Mouse (Mus musculus): ENCODE results near the gene Clic3. TPM values are rescaled to one million over a fixed set of nuclear protein-coding genes. Genes with fewer than 3 reads are reported as not detected.
A peak's percentile ranks its signal among the peaks of the same experiment; 100 is the strongest.

Gene Clic3
- polyA plus RNA-seq, 1 experiment: 0.84 TPM

GRCm38 (mm10) chr2:25477967-25478675 lies 21.5 kb downstream of the Clic3 start:
- TF ChIP-seq POLR2A (IDR thresholded peaks at IDR 0.05; ENCODE audit: borderline replicate concordance, insufficient read depth, low read length) (peak; percentile 29; the same call in 1 of the 2 replicates), CTCF (IDR thresholded peaks at IDR 0.05; ENCODE audit: borderline replicate concordance, insufficient read depth, low read depth, low read length) (0 out of 2 replicates have a peak, but pooled peaks have one; percentile 13)
- no peak overlapping the region for H3K4me3 ChIP-seq (replicated peaks; ENCODE audit: insufficient read depth, low read depth, low read length)
- H3K27me3 ChIP-seq (ENCODE audit: control insufficient read depth, insufficient read depth, low read length): no peaks in the 10 kb centered on the region
- H3K4me1 ChIP-seq (ENCODE audit: control insufficient read depth, insufficient read depth, low read length): peaks cover 59% of the 10 kb centered on the region
- peak; percentile 95 to 98 for DNase-seq
- 8% methylated on average over 3 of the region's 3 CpGs for WGBS
- peak overlapping the region; percentile 98 for H3K27ac ChIP-seq (ENCODE audit: insufficient read depth, low read length)

GRCm38 (mm10) chr2:25479551-25480311 lies 23.1 kb downstream of the Clic3 start:
- H3K27ac ChIP-seq (ENCODE audit: insufficient read depth, low read length): no peak overlapping the region
- H3K27me3 ChIP-seq (ENCODE audit: control insufficient read depth, insufficient read depth, low read length): no peaks in the 10 kb centered on the region
- DNase-seq: no peak
- WGBS: 66% methylated on average over 10 of the region's 10 CpGs
- TF ChIP-seq CTCF (IDR thresholded peaks at IDR 0.05; ENCODE audit: borderline replicate concordance, insufficient read depth, low read depth, low read length) (no peak), POLR2A (IDR thresholded peaks at IDR 0.05; ENCODE audit: borderline replicate concordance, insufficient read depth, low read length) (no peak)
- H3K4me1 ChIP-seq (ENCODE audit: control insufficient read depth, insufficient read depth, low read length): peaks cover 61% of the 10 kb centered on the region
- no peak overlapping the region for H3K4me3 ChIP-seq (replicated peaks; ENCODE audit: insufficient read depth, low read depth, low read length)

GRCm38 (mm10) chr2:25480541-25480940 lies 23.9 kb downstream of the Clic3 start:
- Histone ChIP-seq H3K4me3 (replicated peaks; ENCODE audit: insufficient read depth, low read depth, low read length) (no peak overlapping the region), H3K4me1 (ENCODE audit: control insufficient read depth, insufficient read depth, low read length) (peaks cover 58% of the 10 kb centered on the region), H3K27me3 (ENCODE audit: control insufficient read depth, insufficient read depth, low read length) (no peaks in the 10 kb centered on the region), H3K27ac (ENCODE audit: insufficient read depth, low read length) (no peak overlapping the region)
- WGBS: 93% methylated on average over 1 of the region's 1 CpGs
- no peak for TF ChIP-seq CTCF (IDR thresholded peaks at IDR 0.05; ENCODE audit: borderline replicate concordance, insufficient read depth, low read depth, low read length)
- TF ChIP-seq POLR2A (IDR thresholded peaks at IDR 0.05; ENCODE audit: borderline replicate concordance, insufficient read depth, low read length): no peak
- DNase-seq: no peak

GRCm38 (mm10) chr2:25482969-25483368 lies 26.3 kb downstream of the Clic3 start:
- TF ChIP-seq POLR2A (IDR thresholded peaks at IDR 0.05; ENCODE audit: borderline replicate concordance, insufficient read depth, low read length): no peak
- peak; percentile 68 for TF ChIP-seq CTCF (IDR thresholded peaks at IDR 0.05; ENCODE audit: borderline replicate concordance, insufficient read depth, low read depth, low read length)
- Histone ChIP-seq H3K4me3 (replicated peaks; ENCODE audit: insufficient read depth, low read depth, low read length) (no peak overlapping the region), H3K27ac (ENCODE audit: insufficient read depth, low read length) (peak overlapping the region; percentile 36), H3K27me3 (ENCODE audit: control insufficient read depth, insufficient read depth, low read length) (no peaks in the 10 kb centered on the region), H3K4me1 (ENCODE audit: control insufficient read depth, insufficient read depth, low read length) (peaks cover 54% of the 10 kb centered on the region)
- 30% methylated on average over 7 of the region's 7 CpGs for WGBS
- peak; percentile 69 to 73 for DNase-seq

- H3K27ac ChIP-seq (ENCODE audit: insufficient read depth, low read length): peak overlapping the region; percentile 93
- peaks cover 62% of the 10 kb centered on the region for H3K4me1 ChIP-seq (ENCODE audit: control insufficient read depth, insufficient read depth, low read length)
- H3K27me3 ChIP-seq (ENCODE audit: control insufficient read depth, insufficient read depth, low read length): no peaks in the 10 kb centered on the region
- WGBS: 30% methylated on average over 11 of the region's 11 CpGs
- H3K4me3 ChIP-seq (replicated peaks; ENCODE audit: insufficient read depth, low read depth, low read length): no peak overlapping the region
- no peak for TF ChIP-seq CTCF (IDR thresholded peaks at IDR 0.05; ENCODE audit: borderline replicate concordance, insufficient read depth, low read depth, low read length)
- no peak for TF ChIP-seq POLR2A (IDR thresholded peaks at IDR 0.05; ENCODE audit: borderline replicate concordance, insufficient read depth, low read length)
- DNase-seq: peak; percentile 95 to 98
Measured at GRCm38 (mm10) chr2:25484901-25485647, 28.4 kb downstream of the Clic3 start.

GRCm38 (mm10) chr2:25487965-25488670 lies 31.5 kb downstream of the Clic3 start:
- no peak for DNase-seq
- no peak for TF ChIP-seq CTCF (IDR thresholded peaks at IDR 0.05; ENCODE audit: borderline replicate concordance, insufficient read depth, low read depth, low read length)
- no peak for TF ChIP-seq POLR2A (IDR thresholded peaks at IDR 0.05; ENCODE audit: borderline replicate concordance, insufficient read depth, low read length)
- 77% methylated on average over 6 of the region's 6 CpGs for WGBS
- H3K27me3 ChIP-seq (ENCODE audit: control insufficient read depth, insufficient read depth, low read length): no peaks in the 10 kb centered on the region
- H3K27ac ChIP-seq (ENCODE audit: insufficient read depth, low read length): peak overlapping the region; percentile 81
- H3K4me3 ChIP-seq (replicated peaks; ENCODE audit: insufficient read depth, low read depth, low read length): no peak overlapping the region
- peaks cover 65% of the 10 kb centered on the region for H3K4me1 ChIP-seq (ENCODE audit: control insufficient read depth, insufficient read depth, low read length)

GRCm38 (mm10) chr2:25488671-25489068 lies 32.0 kb downstream of the Clic3 start:
- peak; percentile 70 to 87 for DNase-seq
- WGBS: 26% methylated on average over 7 of the region's 7 CpGs
- TF ChIP-seq POLR2A (IDR thresholded peaks at IDR 0.05; ENCODE audit: borderline replicate concordance, insufficient read depth, low read length) (no peak), CTCF (IDR thresholded peaks at IDR 0.05; ENCODE audit: borderline replicate concordance, insufficient read depth, low read depth, low read length) (no peak)
- H3K27ac ChIP-seq (ENCODE audit: insufficient read depth, low read length): peak overlapping the region; percentile 81
- H3K4me1 ChIP-seq (ENCODE audit: control insufficient read depth, insufficient read depth, low read length): peaks cover 65% of the 10 kb centered on the region
- no peak overlapping the region for H3K4me3 ChIP-seq (replicated peaks; ENCODE audit: insufficient read depth, low read depth, low read length)
- H3K27me3 ChIP-seq (ENCODE audit: control insufficient read depth, insufficient read depth, low read length): no peaks in the 10 kb centered on the region

Data from cerebellum, adult 2 months (tissue).